Mouse (Mus musculus) embryonic facial prominence, embryonic 13.5 days (tissue): ENCODE measurements around the gene D030056L22Rik. TPM values are rescaled to one million over a fixed set of nuclear protein-coding genes. Genes with fewer than 3 reads are reported as not detected.
"Not testable (repeated sequence)": the region's sequence is repeated elsewhere in the genome, so short reads cannot be mapped to it uniquely, and the experiment has no call there.

Source experiments
- ATAC-seq: fragments of 200-750 bp; cut with Nextera tagmentation; 2 replicates; pipeline ENCODE4 v1.8.0; 2017; ENCODE audit warnings: low read depth; ENCODE audit not compliant: insufficient number of reproducible peaks, insufficient read depth, low FRiP score, low TSS enrichment
- H3K27ac ChIP-seq: fragments of 300-500 bp; sonication (generic); 2 replicates; pipeline ENCODE4 v1.5.1; 2015; ENCODE audit warnings: moderate library complexity, mild to moderate bottlenecking, inconsistent platforms
- H3K27me3 ChIP-seq: fragments of 300-500 bp; sonication (generic); 2 replicates; pipeline ENCODE4 v1.6.1; 2015; ENCODE audit warnings: mild to moderate bottlenecking, inconsistent platforms
- H3K36me3 ChIP-seq: fragments of 300-500 bp; sonication (generic); 2 replicates; pipeline ENCODE4 v1.6.1; 2015; ENCODE audit warnings: mild to moderate bottlenecking, inconsistent platforms
- H3K4me1 ChIP-seq: fragments of 300-500 bp; sonication (generic); 2 replicates; pipeline ENCODE4 v1.6.1; 2015; ENCODE audit warnings: inconsistent platforms
- H3K4me2 ChIP-seq: fragments of 300-500 bp; sonication (generic); 2 replicates; pipeline ENCODE4 v1.6.1; 2015; ENCODE audit warnings: moderate library complexity, mild to moderate bottlenecking, inconsistent platforms
- H3K4me3 ChIP-seq: fragments of 300-500 bp; sonication (generic); 2 replicates; pipeline ENCODE4 v1.5.1; 2015; ENCODE audit warnings: mild to moderate bottlenecking, inconsistent platforms
- H3K9ac ChIP-seq: fragments of 300-500 bp; sonication (generic); 2 replicates; pipeline ENCODE4 v1.6.1; 2015; ENCODE audit warnings: mild to moderate bottlenecking, inconsistent platforms
- H3K9me3 ChIP-seq: fragments of 300-500 bp; sonication (generic); 2 replicates; pipeline ENCODE4 v1.6.1; 2016; ENCODE audit warnings: inconsistent platforms
- WGBS: fragments of 180-500 bp; shearing (Covaris S2); methylation state at CpG from one replicate; pipeline ENCODE4 v1.1.7; 2015; ENCODE audit warnings: mixed read lengths; 5-methylcytosine and 5-hydroxymethylcytosine counted together
- polyA plus RNA-seq: library from polyadenylated mRNA; unstranded; fragments of >200 nt; fragmentation: Nextera tagmentation; extraction: Ambion mirVana; gene quantifications from 2 replicates; pipeline ENCODE4 v1.2.1, GENCODE M21; 2015

The D030056L22Rik gene
- polyA plus RNA-seq, 1 experiment from 2014 or later, result 30.3 TPM

GRCm38 (mm10) chr19:18695116-18695515 lies 17.9 kb upstream of the D030056L22Rik start:
- no peaks in the 10 kb centered on the region for H3K27me3 ChIP-seq
- ATAC-seq, result no peak
- H3K9ac ChIP-seq, result no peak overlapping the region
- no peaks in the 10 kb centered on the region for H3K4me1 ChIP-seq
- H3K36me3 ChIP-seq, result peaks cover 29% of the 10 kb centered on the region
- 94% methylated on average over 3 of the region's 3 CpGs for WGBS
- no peak overlapping the region for H3K27ac ChIP-seq
- H3K4me3 ChIP-seq, result no peak overlapping the region
- H3K4me2 ChIP-seq, result no peak overlapping the region
- no peaks in the 10 kb centered on the region for H3K9me3 ChIP-seq

DNA sequence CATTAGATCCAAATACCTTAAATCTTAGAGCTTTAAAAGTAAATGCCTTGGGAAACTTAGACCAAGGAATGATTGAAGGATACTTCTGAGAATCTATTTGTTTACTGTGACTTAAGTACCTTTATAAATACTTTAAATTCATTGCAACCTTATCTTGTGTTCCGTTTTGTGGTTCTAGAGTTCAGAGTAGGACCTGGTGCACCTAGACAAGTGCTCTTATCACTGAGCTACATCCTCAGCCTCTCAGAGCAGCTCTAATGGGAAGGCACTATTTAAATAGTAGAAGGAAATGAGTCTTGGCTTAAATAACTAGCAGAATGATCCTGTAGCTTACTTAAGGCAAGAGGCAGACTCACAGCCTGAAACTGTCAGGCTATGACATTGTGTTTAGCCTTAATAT lies 17.4 kb upstream of the D030056L22Rik start:
- Histone ChIP-seq H3K27me3 (no peaks in the 10 kb centered on the region), H3K36me3 (peaks cover 29% of the 10 kb centered on the region), H3K9me3 (no peaks in the 10 kb centered on the region), H3K27ac (no peak overlapping the region), H3K4me3 (no peak overlapping the region), H3K4me2 (no peak overlapping the region), H3K4me1 (no peaks in the 10 kb centered on the region), H3K9ac (no peak overlapping the region)
- ATAC-seq, result no peak
- 88% methylated on average over 1 of the region's 1 CpGs for WGBS

GRCm38 (mm10) chr19:18708101-18708500 lies 4.9 kb upstream of the D030056L22Rik start:
- no peaks in the 10 kb centered on the region for H3K36me3 ChIP-seq
- ATAC-seq, result no peak
- H3K4me1 ChIP-seq, result no peaks in the 10 kb centered on the region
- no peak overlapping the region for H3K4me3 ChIP-seq
- H3K4me2 ChIP-seq, result no peak overlapping the region
- no peak overlapping the region for H3K9ac ChIP-seq
- no peaks in the 10 kb centered on the region for H3K27me3 ChIP-seq
- no peaks in the 10 kb centered on the region for H3K9me3 ChIP-seq
- H3K27ac ChIP-seq, result no peak overlapping the region

- no peaks in the 10 kb centered on the region for H3K36me3 ChIP-seq
- H3K27me3 ChIP-seq, result no peaks in the 10 kb centered on the region
- 75% methylated on average over 6 of the region's 6 CpGs for WGBS
- H3K27ac ChIP-seq, result no peak overlapping the region
- H3K9me3 ChIP-seq, result no peaks in the 10 kb centered on the region
- H3K9ac ChIP-seq, result no peak overlapping the region
- H3K4me3 ChIP-seq, result no peak overlapping the region
- no peak overlapping the region for H3K4me2 ChIP-seq
- peaks cover 18% of the 10 kb centered on the region for H3K4me1 ChIP-seq
- ATAC-seq, result no peak
Measured at GRCm38 (mm10) chr19:18710903-18711302, 2.1 kb upstream of the D030056L22Rik start.

- Histone ChIP-seq H3K4me2 (no peak overlapping the region), H3K4me1 (peaks cover 20% of the 10 kb centered on the region), H3K27ac (no peak overlapping the region), H3K4me3 (no peak overlapping the region), H3K36me3 (no peaks in the 10 kb centered on the region), H3K9ac (no peak overlapping the region), H3K27me3 (no peaks in the 10 kb centered on the region), H3K9me3 (no peaks in the 10 kb centered on the region)
- WGBS, result 91% methylated on average over 9 of the region's 9 CpGs
- ATAC-seq, result no peak
Measured at GRCm38 (mm10) chr19:18711589-18711988, 1.4 kb upstream of the D030056L22Rik start.

DNA sequence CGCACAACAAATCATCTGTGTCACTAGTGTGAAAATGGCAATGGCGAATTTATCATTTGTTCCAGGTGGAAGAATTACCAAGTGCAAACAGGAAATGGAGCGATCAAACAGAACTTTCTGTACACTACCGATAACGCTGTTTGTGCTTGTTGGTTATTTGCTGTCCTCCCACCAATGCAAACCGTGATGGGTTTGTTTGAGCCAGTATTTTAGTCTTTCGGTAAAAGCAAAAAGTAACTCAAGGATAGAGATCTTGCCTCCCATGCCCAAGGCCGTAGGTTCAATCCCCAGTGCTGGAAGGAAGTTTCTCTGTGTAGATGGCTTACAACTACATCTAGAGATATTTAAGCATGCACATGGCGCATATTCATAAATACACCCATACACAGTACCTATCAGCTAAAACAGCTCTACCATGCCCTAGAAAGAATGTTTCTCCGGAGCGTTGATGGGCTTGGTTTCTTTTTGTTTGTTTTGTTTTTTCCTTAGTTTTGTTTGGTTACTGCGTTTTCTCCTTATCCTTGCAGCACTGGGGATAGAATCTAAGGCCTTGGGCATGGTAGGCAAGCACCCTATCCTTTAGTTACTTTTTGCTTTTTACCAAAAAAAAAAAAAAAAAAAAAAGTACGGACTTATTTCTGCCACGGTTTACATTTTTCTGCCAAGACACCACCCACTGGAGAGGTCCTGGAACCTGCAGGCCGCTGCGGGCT lies 684 bp upstream of the D030056L22Rik start:
- peak overlapping the region; percentile 84 for H3K4me2 ChIP-seq
- H3K4me1 ChIP-seq, result peaks cover 20% of the 10 kb centered on the region
- 60% methylated on average over 16 of the region's 16 CpGs for WGBS
- no peaks in the 10 kb centered on the region for H3K9me3 ChIP-seq
- no peak; the same call in 1 of the 2 replicates for ATAC-seq
- no peaks in the 10 kb centered on the region for H3K36me3 ChIP-seq
- H3K9ac ChIP-seq, result peak overlapping the region; percentile 94
- no peaks in the 10 kb centered on the region for H3K27me3 ChIP-seq
- peak overlapping the region; percentile 96 for H3K27ac ChIP-seq
- peak overlapping the region; percentile 94 for H3K4me3 ChIP-seq

- WGBS, result under 1% methylated on average over 43 of the region's 46 CpGs
- H3K4me2 ChIP-seq, result peak overlapping the region; percentile 84
- peak; percentile 64 for ATAC-seq
- peak overlapping the region; percentile 94 for H3K9ac ChIP-seq
- peak overlapping the region; percentile 96 for H3K27ac ChIP-seq
- not testable (repeated sequence) for H3K36me3 ChIP-seq, H3K27me3 ChIP-seq, H3K9me3 ChIP-seq
- H3K4me3 ChIP-seq, result peak overlapping the region; percentile 94
- peaks cover 20% of the 10 kb centered on the region for H3K4me1 ChIP-seq
Measured at GRCm38 (mm10) chr19:18713357-18713756, 364 bp downstream of the D030056L22Rik start.

GRCm38 (mm10) chr19:18716374-18716773 lies 3.4 kb downstream of the D030056L22Rik start:
- Histone ChIP-seq H3K27me3 (no peaks in the 10 kb centered on the region), H3K9ac (no peak overlapping the region), H3K4me2 (no peak overlapping the region), H3K4me1 (peaks cover 20% of the 10 kb centered on the region), H3K4me3 (no peak overlapping the region), H3K9me3 (no peaks in the 10 kb centered on the region), H3K36me3 (peaks cover 18% of the 10 kb centered on the region), H3K27ac (no peak overlapping the region)
- ATAC-seq, result no peak
- 11% methylated on average over 1 of the region's 1 CpGs for WGBS

DNA sequence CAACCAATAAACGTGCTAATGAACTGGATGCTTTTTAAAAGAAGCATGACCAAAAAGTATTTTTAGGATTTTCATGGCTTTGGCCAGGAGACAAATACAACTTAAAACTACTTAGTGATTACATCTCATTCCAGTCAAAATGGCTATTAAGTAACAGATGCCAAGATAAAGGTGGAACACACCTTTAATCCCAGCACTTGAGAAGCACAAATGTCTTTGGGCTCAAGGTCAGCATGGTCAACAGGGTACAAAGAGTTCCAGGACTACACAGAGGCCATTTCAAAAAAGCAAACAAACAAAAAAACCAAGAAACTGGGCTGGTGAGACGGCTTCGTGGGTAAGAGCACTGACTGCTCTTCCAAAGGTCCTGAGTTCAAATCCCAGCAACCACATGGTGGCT lies 7.3 kb downstream of the D030056L22Rik start:
- WGBS, result 88% methylated on average over 3 of the region's 3 CpGs
- no peak for ATAC-seq
- Histone ChIP-seq H3K4me3 (no peak overlapping the region), H3K4me1 (peaks cover 8% of the 10 kb centered on the region), H3K36me3 (peaks cover 18% of the 10 kb centered on the region), H3K9ac (no peak overlapping the region), H3K27me3 (no peaks in the 10 kb centered on the region), H3K4me2 (no peak overlapping the region), H3K9me3 (no peaks in the 10 kb centered on the region), H3K27ac (no peak overlapping the region)

GRCm38 (mm10) chr19:18725186-18725585 lies 12.2 kb downstream of the D030056L22Rik start:
- no peak overlapping the region for H3K9ac ChIP-seq
- ATAC-seq, result no peak
- no peaks in the 10 kb centered on the region for H3K4me1 ChIP-seq
- no peaks in the 10 kb centered on the region for H3K9me3 ChIP-seq
- no peaks in the 10 kb centered on the region for H3K27me3 ChIP-seq
- no peak overlapping the region for H3K4me2 ChIP-seq
- no peaks in the 10 kb centered on the region for H3K36me3 ChIP-seq
- no peak overlapping the region for H3K27ac ChIP-seq
- no peak overlapping the region for H3K4me3 ChIP-seq
- WGBS, result 91% methylated on average over 2 of the region's 2 CpGs

DNA sequence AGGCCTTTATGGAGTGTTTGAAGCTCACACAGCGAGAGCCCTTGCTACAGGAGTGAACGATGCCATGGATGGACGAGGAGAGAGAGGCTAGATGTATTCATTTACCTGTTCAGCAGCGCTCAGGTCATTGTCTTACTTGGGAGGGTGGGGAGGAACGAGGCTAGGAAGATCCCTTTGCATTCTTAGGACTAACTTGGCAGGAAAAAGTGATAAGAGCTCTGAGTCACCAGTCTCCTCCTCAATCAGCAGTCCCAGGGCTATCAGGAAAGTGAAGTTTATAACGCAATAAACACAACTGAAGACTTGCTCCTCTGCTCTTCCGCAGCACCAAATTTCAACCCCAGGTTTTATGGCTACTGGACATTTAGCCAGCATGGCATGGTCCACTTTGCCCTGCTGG lies 17.3 kb downstream of the D030056L22Rik start:
- H3K27ac ChIP-seq, result no peak overlapping the region
- H3K4me2 ChIP-seq, result no peak overlapping the region
- no peak overlapping the region for H3K9ac ChIP-seq
- 82% methylated on average over 7 of the region's 7 CpGs for WGBS
- H3K9me3 ChIP-seq, result no peaks in the 10 kb centered on the region
- H3K4me1 ChIP-seq, result no peaks in the 10 kb centered on the region
- H3K36me3 ChIP-seq, result no peaks in the 10 kb centered on the region
- H3K4me3 ChIP-seq, result no peak overlapping the region
- H3K27me3 ChIP-seq, result no peaks in the 10 kb centered on the region
- no peak for ATAC-seq

GRCm38 (mm10) chr19:18731077-18731476 lies 18.1 kb downstream of the D030056L22Rik start:
- Histone ChIP-seq H3K4me2 (no peak overlapping the region), H3K9ac (no peak overlapping the region), H3K4me3 (no peak overlapping the region), H3K36me3 (no peaks in the 10 kb centered on the region), H3K27me3 (no peaks in the 10 kb centered on the region), H3K9me3 (no peaks in the 10 kb centered on the region), H3K27ac (no peak overlapping the region), H3K4me1 (no peaks in the 10 kb centered on the region)
- ATAC-seq, result no peak
- WGBS, result 41% methylated on average over 7 of the region's 7 CpGs
